Mouse (Mus musculus): ENCODE data around the gene Srcin1. TPM values are rescaled to one million over a fixed set of nuclear protein-coding genes. Genes with fewer than 3 reads are reported as not detected.

Srcin1 gene
- polyA plus RNA-seq, 1 experiment = 7.7 TPM

GRCm38 (mm10) chr11:97602223-97602622 is 26.2 kb upstream of the Srcin1 start:
- peak overlapping the region; percentile 43; the same call in 1 of the 2 replicates for H3K9ac ChIP-seq (ENCODE audit: low read depth, poor library complexity, severe bottlenecking)
- H3K27ac ChIP-seq (ENCODE audit: insufficient read depth, low read length) = peak overlapping the region; percentile 21; the same call in 1 of the 2 replicates
- H3K9me3 ChIP-seq (replicated peaks; ENCODE audit: control insufficient read depth, insufficient read depth, low read length, poor library complexity, severe bottlenecking) = no peaks in the 10 kb centered on the region
- H3K36me3 ChIP-seq (ENCODE audit: control insufficient read depth, insufficient read depth, low read length, poor library complexity, severe bottlenecking) = peaks cover 5% of the 10 kb centered on the region; the same call in 1 of the 2 replicates
- no peaks in the 10 kb centered on the region for H3K27me3 ChIP-seq (ENCODE audit: control insufficient read depth, insufficient read depth, low read length, poor library complexity, severe bottlenecking)
- TF ChIP-seq POLR2A (IDR thresholded peaks at IDR 0.05; ENCODE audit: insufficient read depth, low read length) (no peak), EP300 (IDR thresholded peaks at IDR 0.05; ENCODE audit: insufficient read depth, low read depth, low read length) (no peak), CTCF (IDR thresholded peaks at IDR 0.05; ENCODE audit: low read depth, low read length) (no peak)
- H3K4me1 ChIP-seq (ENCODE audit: control insufficient read depth, insufficient read depth, low read length) = no peaks in the 10 kb centered on the region
- H3K4me3 ChIP-seq (ENCODE audit: low read depth, low read length) = no peak overlapping the region

GRCm38 (mm10) chr11:97599104-97599503 is 23.1 kb upstream of the Srcin1 start:
- no peaks in the 10 kb centered on the region for H3K36me3 ChIP-seq (ENCODE audit: control insufficient read depth, insufficient read depth, low read length, poor library complexity, severe bottlenecking)
- TF ChIP-seq POLR2A (IDR thresholded peaks at IDR 0.05; ENCODE audit: insufficient read depth, low read length) = no peak
- no peaks in the 10 kb centered on the region for H3K9me3 ChIP-seq (replicated peaks; ENCODE audit: control insufficient read depth, insufficient read depth, low read length, poor library complexity, severe bottlenecking)
- H3K9ac ChIP-seq (ENCODE audit: low read depth, poor library complexity, severe bottlenecking) = peak overlapping the region; percentile 92
- H3K27me3 ChIP-seq (ENCODE audit: control insufficient read depth, insufficient read depth, low read length, poor library complexity, severe bottlenecking) = no peaks in the 10 kb centered on the region
- peak overlapping the region; percentile 88 for H3K27ac ChIP-seq (ENCODE audit: insufficient read depth, low read length)
- H3K4me3 ChIP-seq (ENCODE audit: low read depth, low read length) = peak overlapping the region; percentile 99
- no peaks in the 10 kb centered on the region for H3K4me1 ChIP-seq (ENCODE audit: control insufficient read depth, insufficient read depth, low read length)

GRCm38 (mm10) chr11:97597945-97598691 is 22.1 kb upstream of the Srcin1 start:
- Histone ChIP-seq H3K27me3 (ENCODE audit: control insufficient read depth, insufficient read depth, low read length, poor library complexity, severe bottlenecking) (no peaks in the 10 kb centered on the region), H3K9ac (ENCODE audit: low read depth, poor library complexity, severe bottlenecking) (peak overlapping the region; percentile 92), H3K4me3 (ENCODE audit: low read depth, low read length) (peak overlapping the region; percentile 99), H3K27ac (ENCODE audit: insufficient read depth, low read length) (peak overlapping the region; percentile 88), H3K4me1 (ENCODE audit: control insufficient read depth, insufficient read depth, low read length) (no peaks in the 10 kb centered on the region), H3K9me3 (replicated peaks; ENCODE audit: control insufficient read depth, insufficient read depth, low read length, poor library complexity, severe bottlenecking) (no peaks in the 10 kb centered on the region; the same call in 1 of the 2 replicates), H3K36me3 (ENCODE audit: control insufficient read depth, insufficient read depth, low read length, poor library complexity, severe bottlenecking) (no peaks in the 10 kb centered on the region)
- no peak for TF ChIP-seq EP300 (IDR thresholded peaks at IDR 0.05; ENCODE audit: insufficient read depth, low read depth, low read length)
- peak; percentile 88 for TF ChIP-seq POLR2A (IDR thresholded peaks at IDR 0.05; ENCODE audit: insufficient read depth, low read length)
- peak; percentile 52 for TF ChIP-seq CTCF (IDR thresholded peaks at IDR 0.05; ENCODE audit: low read depth, low read length)

- Histone ChIP-seq H3K36me3 (ENCODE audit: control insufficient read depth, insufficient read depth, low read length, poor library complexity, severe bottlenecking) (no peaks in the 10 kb centered on the region), H3K4me3 (ENCODE audit: low read depth, low read length) (peak overlapping the region; percentile 52), H3K9me3 (replicated peaks; ENCODE audit: control insufficient read depth, insufficient read depth, low read length, poor library complexity, severe bottlenecking) (no peaks in the 10 kb centered on the region; the same call in 1 of the 2 replicates), H3K9ac (ENCODE audit: low read depth, poor library complexity, severe bottlenecking) (peak overlapping the region; percentile 8), H3K27me3 (ENCODE audit: control insufficient read depth, insufficient read depth, low read length, poor library complexity, severe bottlenecking) (no peaks in the 10 kb centered on the region), H3K4me1 (ENCODE audit: control insufficient read depth, insufficient read depth, low read length) (no peaks in the 10 kb centered on the region), H3K27ac (ENCODE audit: insufficient read depth, low read length) (no peak overlapping the region)
- TF ChIP-seq POLR2A (IDR thresholded peaks at IDR 0.05; ENCODE audit: insufficient read depth, low read length) (no peak), EP300 (IDR thresholded peaks at IDR 0.05; ENCODE audit: insufficient read depth, low read depth, low read length) (no peak), CTCF (IDR thresholded peaks at IDR 0.05; ENCODE audit: low read depth, low read length) (no peak)
Observed at GRCm38 (mm10) chr11:97594136-97594535, 18.1 kb upstream of the Srcin1 start.

GRCm38 (mm10) chr11:97591910-97592309 is 15.9 kb upstream of the Srcin1 start:
- no peak for TF ChIP-seq CTCF (IDR thresholded peaks at IDR 0.05; ENCODE audit: low read depth, low read length)
- TF ChIP-seq EP300 (IDR thresholded peaks at IDR 0.05; ENCODE audit: insufficient read depth, low read depth, low read length) = no peak
- Histone ChIP-seq H3K4me1 (ENCODE audit: control insufficient read depth, insufficient read depth, low read length) (no peaks in the 10 kb centered on the region), H3K9me3 (replicated peaks; ENCODE audit: control insufficient read depth, insufficient read depth, low read length, poor library complexity, severe bottlenecking) (no peaks in the 10 kb centered on the region; the same call in 1 of the 2 replicates), H3K27me3 (ENCODE audit: control insufficient read depth, insufficient read depth, low read length, poor library complexity, severe bottlenecking) (no peaks in the 10 kb centered on the region), H3K36me3 (ENCODE audit: control insufficient read depth, insufficient read depth, low read length, poor library complexity, severe bottlenecking) (no peaks in the 10 kb centered on the region), H3K4me3 (ENCODE audit: low read depth, low read length) (no peak overlapping the region), H3K27ac (ENCODE audit: insufficient read depth, low read length) (no peak overlapping the region), H3K9ac (ENCODE audit: low read depth, poor library complexity, severe bottlenecking) (no peak overlapping the region)

- no peaks in the 10 kb centered on the region for H3K27me3 ChIP-seq (ENCODE audit: control insufficient read depth, insufficient read depth, low read length, poor library complexity, severe bottlenecking)
- no peaks in the 10 kb centered on the region for H3K4me1 ChIP-seq (ENCODE audit: control insufficient read depth, insufficient read depth, low read length)
- no peaks in the 10 kb centered on the region for H3K36me3 ChIP-seq (ENCODE audit: control insufficient read depth, insufficient read depth, low read length, poor library complexity, severe bottlenecking)
- no peak overlapping the region for H3K27ac ChIP-seq (ENCODE audit: insufficient read depth, low read length)
- TF ChIP-seq CTCF (IDR thresholded peaks at IDR 0.05; ENCODE audit: low read depth, low read length) = no peak
- TF ChIP-seq POLR2A (IDR thresholded peaks at IDR 0.05; ENCODE audit: insufficient read depth, low read length) = no peak
- TF ChIP-seq EP300 (IDR thresholded peaks at IDR 0.05; ENCODE audit: insufficient read depth, low read depth, low read length) = no peak
- H3K4me3 ChIP-seq (ENCODE audit: low read depth, low read length) = peak overlapping the region; percentile 14
- H3K9ac ChIP-seq (ENCODE audit: low read depth, poor library complexity, severe bottlenecking) = peak overlapping the region; percentile 14
- H3K9me3 ChIP-seq (replicated peaks; ENCODE audit: control insufficient read depth, insufficient read depth, low read length, poor library complexity, severe bottlenecking) = no peaks in the 10 kb centered on the region; the same call in 1 of the 2 replicates
Observed at GRCm38 (mm10) chr11:97590227-97590960, 14.4 kb upstream of the Srcin1 start.

Data from ES-Bruce4 (cell line).